Mouse (Mus musculus): ENCODE measurements around the gene Zkscan17. TPM values are rescaled to one million over a fixed set of nuclear protein-coding genes. Genes with fewer than 3 reads are reported as not detected.
A peak's percentile ranks its signal among the peaks of the same experiment; 100 is the strongest.

The Zkscan17 gene
- total RNA-seq, 1 experiment from 2014 or later = 18.3 TPM

- no peak for ATAC-seq (replicated peaks in 1 of 2; ENCODE audit: insufficient read depth in 1 of 2, low FRiP score in 2 of 2, low TSS enrichment in 1 of 2, low read depth in 1 of 2, poor library complexity in 2 of 2, severe bottlenecking in 2 of 2)
These were observed 40.3 kb downstream of the Zkscan17 start for GRCm38 (mm10) chr11:59486222-59486621.

GRCm38 (mm10) chr11:59485641-59486040 lies 40.9 kb downstream of the Zkscan17 start:
- no peak for ATAC-seq (replicated peaks in 1 of 2; ENCODE audit: insufficient read depth in 1 of 2, low FRiP score in 2 of 2, low TSS enrichment in 1 of 2, low read depth in 1 of 2, poor library complexity in 2 of 2, severe bottlenecking in 2 of 2)

GRCm38 (mm10) chr11:59483212-59483611 lies 43.3 kb downstream of the Zkscan17 start:
- peak in 1 of 2 experiments; percentile 37; a peak in 1 of 4 replicates for ATAC-seq (replicated peaks in 1 of 2; ENCODE audit: insufficient read depth in 1 of 2, low FRiP score in 2 of 2, low TSS enrichment in 1 of 2, low read depth in 1 of 2, poor library complexity in 2 of 2, severe bottlenecking in 2 of 2)

GRCm38 (mm10) chr11:59477240-59477639 lies 49.3 kb downstream of the Zkscan17 start:
- no peak for ATAC-seq (replicated peaks in 1 of 2; ENCODE audit: insufficient read depth in 1 of 2, low FRiP score in 2 of 2, low TSS enrichment in 1 of 2, low read depth in 1 of 2, poor library complexity in 2 of 2, severe bottlenecking in 2 of 2)

GRCm38 (mm10) chr11:59472326-59472677 lies 54.2 kb downstream of the Zkscan17 start, which contains the start of gene Zfp867:
Gene Zfp867 (minus strand): TSS chr11:59472474.
- peak; percentile 74 to 94 for ATAC-seq (replicated peaks in 1 of 2; ENCODE audit: insufficient read depth in 1 of 2, low FRiP score in 2 of 2, low TSS enrichment in 1 of 2, low read depth in 1 of 2, poor library complexity in 2 of 2, severe bottlenecking in 2 of 2)

GRCm38 (mm10) chr11:59471413-59472325 lies 54.9 kb downstream of the Zkscan17 start:
- peak in 1 of 2 experiments; percentile 14; a peak in 2 of 4 replicates for ATAC-seq (replicated peaks in 1 of 2; ENCODE audit: insufficient read depth in 1 of 2, low FRiP score in 2 of 2, low TSS enrichment in 1 of 2, low read depth in 1 of 2, poor library complexity in 2 of 2, severe bottlenecking in 2 of 2)

GRCm38 (mm10) chr11:59460459-59460858 lies 66.1 kb downstream of the Zkscan17 start:
- ATAC-seq (replicated peaks in 1 of 2; ENCODE audit: insufficient read depth in 1 of 2, low FRiP score in 2 of 2, low TSS enrichment in 1 of 2, low read depth in 1 of 2, poor library complexity in 2 of 2, severe bottlenecking in 2 of 2) = no peak

- no peak for ATAC-seq (replicated peaks in 1 of 2; ENCODE audit: insufficient read depth in 1 of 2, low FRiP score in 2 of 2, low TSS enrichment in 1 of 2, low read depth in 1 of 2, poor library complexity in 2 of 2, severe bottlenecking in 2 of 2)
These were observed 67.6 kb downstream of the Zkscan17 start for GRCm38 (mm10) chr11:59458973-59459372.

- no peak for ATAC-seq (replicated peaks in 1 of 2; ENCODE audit: insufficient read depth in 1 of 2, low FRiP score in 2 of 2, low TSS enrichment in 1 of 2, low read depth in 1 of 2, poor library complexity in 2 of 2, severe bottlenecking in 2 of 2)
These were observed 69.7 kb downstream of the Zkscan17 start for GRCm38 (mm10) chr11:59456891-59457290.

- no peak for ATAC-seq (replicated peaks in 1 of 2; ENCODE audit: insufficient read depth in 1 of 2, low FRiP score in 2 of 2, low TSS enrichment in 1 of 2, low read depth in 1 of 2, poor library complexity in 2 of 2, severe bottlenecking in 2 of 2)
These were observed 70.2 kb downstream of the Zkscan17 start for GRCm38 (mm10) chr11:59456346-59456745.

- no peak for ATAC-seq (replicated peaks in 1 of 2; ENCODE audit: insufficient read depth in 1 of 2, low FRiP score in 2 of 2, low TSS enrichment in 1 of 2, low read depth in 1 of 2, poor library complexity in 2 of 2, severe bottlenecking in 2 of 2)
These were observed 75.5 kb downstream of the Zkscan17 start, which contains the start of gene Snap47 for GRCm38 (mm10) chr11:59451086-59451485. Gene Snap47 (minus strand): TSS chr11:59451186.

- peak; percentile 43 to 70 for ATAC-seq (replicated peaks in 1 of 2; ENCODE audit: insufficient read depth in 1 of 2, low FRiP score in 2 of 2, low TSS enrichment in 1 of 2, low read depth in 1 of 2, poor library complexity in 2 of 2, severe bottlenecking in 2 of 2)
These were observed 76.2 kb downstream of the Zkscan17 start for GRCm38 (mm10) chr11:59450230-59450771.

- ATAC-seq (replicated peaks in 1 of 2; ENCODE audit: insufficient read depth in 1 of 2, low FRiP score in 2 of 2, low TSS enrichment in 1 of 2, low read depth in 1 of 2, poor library complexity in 2 of 2, severe bottlenecking in 2 of 2) = peak; percentile 64 to 74
These were observed 76.8 kb downstream of the Zkscan17 start, which contains the start of gene Jmjd4 for GRCm38 (mm10) chr11:59449741-59450229. Gene Jmjd4 (plus strand): TSS chr11:59450045.

- ATAC-seq (replicated peaks in 1 of 2; ENCODE audit: insufficient read depth in 1 of 2, low FRiP score in 2 of 2, low TSS enrichment in 1 of 2, low read depth in 1 of 2, poor library complexity in 2 of 2, severe bottlenecking in 2 of 2) = no peak
These were observed 83.4 kb downstream of the Zkscan17 start for GRCm38 (mm10) chr11:59443102-59443501.

GRCm38 (mm10) chr11:59437954-59438353 lies 88.6 kb downstream of the Zkscan17 start:
- ATAC-seq (replicated peaks in 1 of 2; ENCODE audit: insufficient read depth in 1 of 2, low FRiP score in 2 of 2, low TSS enrichment in 1 of 2, low read depth in 1 of 2, poor library complexity in 2 of 2, severe bottlenecking in 2 of 2) = no peak
